Mouse (Mus musculus) cerebellum, adult 2 months (tissue): Measurements from ENCODE around the gene Stk38l.

Experiments used
- CTCF ChIP-seq: fragments of 200-500 bp; IDR thresholded peaks from 2 replicates; pipeline ENCODE4 v1.5.1; 2011; ENCODE audit warnings: low read depth, mild to moderate bottlenecking, control low read depth, low read length, moderate library complexity, borderline replicate concordance; ENCODE audit not compliant: insufficient read depth
- POLR2A ChIP-seq: fragments of 200-500 bp; IDR thresholded peaks from 2 replicates; pipeline ENCODE4 v1.6.1; 2011; ENCODE audit warnings: low read length, control low read depth, borderline replicate concordance; ENCODE audit not compliant: insufficient read depth

- no peak for TF ChIP-seq CTCF
- no peak for TF ChIP-seq POLR2A
Observed at GRCm38 (mm10) chr6:146746577-146746976, 21.8 kb downstream of the Stk38l start.
